Mouse (Mus musculus) macrophage (primary cell): ENCODE measurements around the gene Gm42957. TPM values are rescaled to one million over a fixed set of nuclear protein-coding genes. Genes with fewer than 3 reads are reported as not detected.

Experiments used
- H3K27ac ChIP-seq: fragments of 350-480 bp; formaldehyde crosslinking; 2 replicates; pipeline ENCODE4 v1.9.0; 2021
- H3K36me3 ChIP-seq: fragments of 350-480 bp; formaldehyde crosslinking; 2 replicates; pipeline ENCODE4 v1.9.0; 2021; ENCODE audit errors: inconsistent target
- H3K4me3 ChIP-seq: fragments of 350-480 bp; formaldehyde crosslinking; 2 replicates; pipeline ENCODE4 v1.9.0; 2021; ENCODE audit errors: inconsistent target
- H3K79me2 ChIP-seq: fragments of 350-480 bp; formaldehyde crosslinking; 2 replicates; pipeline ENCODE4 v1.9.0; 2021; ENCODE audit errors: inconsistent target
- WGBS: methylation state at CpG from one replicate; pipeline ENCODE4 v1.1.7; 2026; ENCODE audit warnings: inconsistent platforms; ENCODE audit not compliant: missing documents; 5-methylcytosine and 5-hydroxymethylcytosine counted together
- polyA plus RNA-seq: library from polyadenylated mRNA; stranded (reverse); fragments of 250-400 nt; gene quantifications from 3 replicates; pipeline ENCODE4 v1.2.4, GENCODE M21; 2018; ENCODE audit warnings: inconsistent platforms

Gm42957 gene
- polyA plus RNA-seq, 1 experiment from 2014 or later = not detected

GRCm38 (mm10) chr3:96696766-96697732 is 61.8 kb downstream of the Gm42957 start:
- H3K4me3 ChIP-seq = peak overlapping the region; percentile 98
- H3K79me2 ChIP-seq = peaks cover 20% of the 10 kb centered on the region
- peaks cover 23% of the 10 kb centered on the region for H3K36me3 ChIP-seq
- H3K27ac ChIP-seq = peak overlapping the region; percentile 78
- WGBS = under 1% methylated on average over 71 of the region's 85 CpGs

- 95% methylated on average over 19 of the region's 19 CpGs for WGBS
- Histone ChIP-seq H3K27ac (no peak overlapping the region), H3K36me3 (peaks cover 41% of the 10 kb centered on the region)
Measured at GRCm38 (mm10) chr3:96698993-96699690, 63.9 kb downstream of the Gm42957 start.

GRCm38 (mm10) chr3:96700376-96700775 is 65.1 kb downstream of the Gm42957 start:
- Histone ChIP-seq H3K27ac (no peak overlapping the region), H3K36me3 (peaks cover 51% of the 10 kb centered on the region), H3K79me2 (peaks cover 20% of the 10 kb centered on the region), H3K4me3 (no peak overlapping the region)
- WGBS = 79% methylated on average over 7 of the region's 7 CpGs

More at GRCm38 (mm10) chr3:96698993-96699690, 63.9 kb downstream of the Gm42957 start:
- H3K4me3 ChIP-seq = no peak overlapping the region
- H3K79me2 ChIP-seq = peaks cover 20% of the 10 kb centered on the region

- Histone ChIP-seq H3K4me3 (no peak overlapping the region), H3K36me3 (peaks cover 51% of the 10 kb centered on the region), H3K79me2 (peaks cover 20% of the 10 kb centered on the region), H3K27ac (no peak overlapping the region)
- 93% methylated on average over 4 of the region's 4 CpGs for WGBS
Measured at GRCm38 (mm10) chr3:96701003-96701402, 65.7 kb downstream of the Gm42957 start.

Other genes starting within 250 kb of the Gm42957 start
- not detected in 3 replicates for gene BC107364, start 183.2 kb upstream of the Gm42957 start, polyA plus RNA-seq
- gene Hfe2, start 110.3 kb upstream of the Gm42957 start, polyA plus RNA-seq = not detected in 3 replicates
- 198 to 536 TPM (median 239 TPM) in 3 replicates for gene Txnip, start 77.5 kb upstream of the Gm42957 start, polyA plus RNA-seq
- gene Gm16253, start 58.5 kb upstream of the Gm42957 start, polyA plus RNA-seq = not detected in 3 replicates
- gene Polr3gl, start 41.3 kb upstream of the Gm42957 start, polyA plus RNA-seq = 31.8 to 127 TPM (median 41.1 TPM) in 3 replicates
- 0.07 to 0.15 TPM in 2 of 3 replicates, not detected in the other for gene Ankrd34a, start 38.8 kb upstream of the Gm42957 start, polyA plus RNA-seq
- 7.5 to 9.5 TPM (median 8.3 TPM) in 3 replicates for gene Lix1l, start 34.3 kb upstream of the Gm42957 start, polyA plus RNA-seq
- gene Rbm8a, start 5.5 kb upstream of the Gm42957 start, polyA plus RNA-seq = 28.6 to 43.9 TPM (median 42.7 TPM) in 3 replicates
- 17.2 to 29.8 TPM (median 26.2 TPM) in 3 replicates for gene Pex11b, start 98 bp upstream of the Gm42957 start, polyA plus RNA-seq
- 0.10 to 0.32 TPM (median 0.29 TPM) in 3 replicates for gene Itga10, start 10.1 kb downstream of the Gm42957 start, polyA plus RNA-seq
- 0.03 to 0.07 TPM in 2 of 3 replicates, not detected in the other for gene Ankrd35, start 34.7 kb downstream of the Gm42957 start, polyA plus RNA-seq
- 13.0 to 14.5 TPM (median 14.1 TPM) in 3 replicates for gene Pias3, start 60.9 kb downstream of the Gm42957 start, polyA plus RNA-seq
- gene Nudt17, start 73.1 kb downstream of the Gm42957 start, polyA plus RNA-seq = 0.20 TPM in 1 of 3 replicates, not detected in the others
- 25.2 to 36.6 TPM (median 28.8 TPM) in 3 replicates for gene Polr3c, start 92.2 kb downstream of the Gm42957 start, polyA plus RNA-seq
- 72.8 to 94.2 TPM (median 85.6 TPM) in 3 replicates for gene Rnf115, start 92.2 kb downstream of the Gm42957 start, polyA plus RNA-seq
- gene Pdzk1, start 193.8 kb downstream of the Gm42957 start, polyA plus RNA-seq = not detected in 3 replicates
- gene Cd160, start 193.9 kb downstream of the Gm42957 start, polyA plus RNA-seq = 0.14 TPM in 1 of 3 replicates, not detected in the others